Mouse (Mus musculus): ENCODE measurements around the gene Cryba2. TPM values are rescaled to one million over a fixed set of nuclear protein-coding genes. Genes with fewer than 3 reads are reported as not detected.
A peak's percentile ranks its signal among the peaks of the same experiment; 100 is the strongest.

The Cryba2 gene
- 1.8 and 2.9 TPM in 2 replicates for polyA plus RNA-seq (2015; fragmentation: Nextera tagmentation; extraction: Ambion mirVana)

DNA sequence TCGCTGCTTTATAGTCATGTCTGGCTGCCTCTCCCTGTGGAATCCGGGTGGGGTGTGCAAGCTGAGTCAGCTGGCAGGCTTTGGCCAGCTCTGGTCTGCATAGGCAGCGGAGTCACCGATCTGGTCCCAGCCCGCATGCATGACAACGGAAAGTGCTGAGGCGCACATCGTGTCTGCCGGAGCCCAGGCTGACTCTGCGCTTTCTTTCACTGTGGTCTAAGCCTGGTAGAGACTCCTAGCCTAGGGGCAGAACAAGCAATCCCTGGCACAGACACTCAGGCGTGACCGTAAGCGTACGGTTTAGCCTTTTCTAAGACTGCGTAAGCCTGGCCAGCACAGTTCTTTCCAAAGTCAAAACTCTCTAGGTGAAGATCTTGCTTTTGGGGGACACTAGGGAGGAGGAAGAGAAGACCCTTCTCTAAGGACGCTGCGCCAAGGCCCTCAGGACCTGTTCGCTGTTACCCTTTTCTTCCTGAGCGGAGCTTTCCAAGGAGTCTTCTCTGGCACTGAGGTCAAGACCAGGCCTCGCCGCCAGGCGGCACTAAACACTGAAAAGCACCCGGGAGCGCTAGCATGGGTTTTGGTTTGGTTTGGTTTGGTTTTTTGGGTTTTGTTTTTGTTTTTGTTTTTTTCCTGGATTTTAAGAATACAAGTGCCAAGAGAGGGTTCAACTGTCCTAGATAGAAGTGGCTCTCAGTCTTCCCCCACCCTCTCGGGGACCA, at the start of gene Cryba2:
Gene Cryba2, minus strand, starts transcription at position 10 of the 722 bp plus-strand sequence.
- H3K4me3 ChIP-seq = peak within 1 kb of the TSS; percentile 31
- H3K27ac ChIP-seq (replicated peaks) = no peak within 1 kb of the TSS
- H3K9ac ChIP-seq = peak within 1 kb of the TSS; percentile 21
- peaks cover 87% of the 10 kb centered on the region for H3K27me3 ChIP-seq
- peaks cover 19% of the 10 kb centered on the region for H3K4me1 ChIP-seq (replicated peaks)
- peak within 1 kb of the TSS; percentile 55 for H3K4me2 ChIP-seq
- ATAC-seq (ENCODE audit: low FRiP score, low read depth) = peak; percentile 54
- 2% methylated on average over 25 of the region's 25 CpGs for WGBS
- H3K9me3 ChIP-seq = no peaks in the 10 kb centered on the region
- H3K36me3 ChIP-seq = no peaks in the 10 kb centered on the region

DNA sequence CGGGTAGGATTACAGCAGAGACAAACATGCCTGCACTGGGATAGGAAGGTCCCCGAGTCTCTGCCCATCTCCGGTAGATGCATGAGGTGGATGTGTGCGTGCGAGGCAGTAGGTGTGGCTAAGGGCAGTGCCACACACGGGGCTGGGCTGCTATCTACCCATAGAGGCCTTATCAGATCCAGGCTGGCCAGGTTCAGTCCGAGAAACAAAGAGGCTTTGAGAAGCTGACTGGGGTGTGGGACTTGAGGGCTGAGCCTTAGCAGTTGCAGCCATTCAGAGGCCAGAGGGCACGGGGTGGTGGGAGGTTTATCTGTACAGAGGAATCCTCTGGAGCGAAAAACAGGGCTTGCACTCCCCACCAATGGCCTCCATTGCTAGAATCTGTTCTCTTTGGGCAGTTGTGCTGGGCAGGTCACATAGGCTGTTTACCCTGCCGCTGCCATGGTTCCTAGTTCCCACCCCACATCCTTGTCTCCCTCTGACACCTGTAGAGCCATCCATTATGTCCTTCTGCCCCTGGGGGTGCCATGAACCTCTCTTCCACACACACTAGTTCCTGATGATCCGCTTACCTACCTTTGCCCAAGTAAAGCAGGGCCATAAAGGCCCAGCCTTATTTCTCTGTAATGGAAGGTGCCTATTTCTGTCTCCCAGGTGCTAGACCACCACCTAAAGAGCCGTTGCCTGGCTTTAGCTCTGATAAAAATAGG, 48.9 kb upstream of the Cryba2 start:
- Histone ChIP-seq H3K9me3 (no peaks in the 10 kb centered on the region), H3K27me3 (peaks cover 59% of the 10 kb centered on the region), H3K27ac (replicated peaks) (no peak overlapping the region), H3K9ac (no peak overlapping the region), H3K4me2 (no peak overlapping the region), H3K4me3 (no peak overlapping the region), H3K36me3 (no peaks in the 10 kb centered on the region), H3K4me1 (replicated peaks) (no peaks in the 10 kb centered on the region)
- WGBS = 60% methylated on average over 12 of the region's 12 CpGs
- ATAC-seq (ENCODE audit: low FRiP score, low read depth) = no peak

DNA sequence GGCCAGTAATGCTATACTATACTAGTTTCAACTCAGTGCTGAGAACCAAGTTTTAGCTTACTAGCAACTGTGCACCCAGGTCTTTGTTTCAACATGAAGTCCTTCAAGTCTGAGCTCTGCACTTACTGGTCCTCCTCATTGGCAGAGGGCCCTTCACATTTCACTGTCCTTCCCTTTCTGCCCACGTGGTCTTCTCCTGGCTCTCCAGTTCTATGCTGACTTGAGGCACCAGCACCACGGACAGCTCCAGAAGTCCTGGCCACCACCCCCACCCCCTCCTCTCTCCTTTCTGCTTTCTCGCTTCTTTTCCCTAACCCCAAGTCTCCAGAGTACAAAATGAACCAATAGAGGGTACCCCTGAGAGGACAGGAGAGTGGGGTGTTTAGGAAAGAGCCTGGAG, 46.8 kb upstream of the Cryba2 start:
- ATAC-seq (ENCODE audit: low FRiP score, low read depth) = no peak
- H3K4me3 ChIP-seq = no peak overlapping the region
- H3K4me2 ChIP-seq = no peak overlapping the region
- no peaks in the 10 kb centered on the region for H3K9me3 ChIP-seq
- H3K9ac ChIP-seq = no peak overlapping the region
- peaks cover 40% of the 10 kb centered on the region for H3K27me3 ChIP-seq
- no peak overlapping the region for H3K27ac ChIP-seq (replicated peaks)
- H3K4me1 ChIP-seq (replicated peaks) = no peaks in the 10 kb centered on the region
- 12% methylated on average over 3 of the region's 3 CpGs for WGBS
- no peaks in the 10 kb centered on the region for H3K36me3 ChIP-seq

DNA sequence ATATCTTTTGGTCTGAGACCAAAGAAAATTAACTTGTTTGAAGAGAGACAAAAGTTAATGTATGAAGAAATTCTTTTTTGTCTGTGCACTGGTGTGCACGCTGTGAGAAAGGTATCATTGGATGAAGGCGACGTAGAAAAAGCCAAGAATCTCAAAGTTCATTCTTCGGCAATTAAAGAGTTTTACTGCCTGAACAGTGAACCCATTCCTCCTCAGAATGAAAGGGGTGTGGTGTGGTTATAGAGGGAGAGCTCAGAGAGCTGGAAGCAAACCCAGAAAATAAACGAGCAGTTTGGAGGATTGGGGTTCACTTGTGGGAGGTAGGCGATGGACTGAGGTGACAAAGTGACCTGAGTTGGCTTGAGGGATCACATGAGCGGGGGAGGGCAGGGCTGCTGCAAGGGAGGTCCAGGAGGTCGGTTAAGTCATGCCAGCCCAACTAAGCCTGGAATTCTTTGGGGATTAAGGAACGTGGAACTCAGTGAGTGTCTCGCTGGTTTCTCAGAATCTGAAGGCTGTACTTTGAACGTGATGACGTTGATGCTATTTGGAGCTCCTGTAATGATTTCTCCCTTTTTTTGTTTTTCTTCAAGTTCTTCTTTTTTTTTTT, 43.4 kb upstream of the Cryba2 start:
- H3K36me3 ChIP-seq = no peaks in the 10 kb centered on the region
- no peaks in the 10 kb centered on the region for H3K9me3 ChIP-seq
- no peak overlapping the region for H3K4me2 ChIP-seq
- H3K27ac ChIP-seq (replicated peaks) = no peak overlapping the region
- H3K4me1 ChIP-seq (replicated peaks) = no peaks in the 10 kb centered on the region
- no peak for ATAC-seq (ENCODE audit: low FRiP score, low read depth)
- H3K27me3 ChIP-seq = peaks cover 41% of the 10 kb centered on the region
- no peak overlapping the region for H3K4me3 ChIP-seq
- H3K9ac ChIP-seq = no peak overlapping the region
- WGBS = 50% methylated on average over 12 of the region's 12 CpGs

DNA sequence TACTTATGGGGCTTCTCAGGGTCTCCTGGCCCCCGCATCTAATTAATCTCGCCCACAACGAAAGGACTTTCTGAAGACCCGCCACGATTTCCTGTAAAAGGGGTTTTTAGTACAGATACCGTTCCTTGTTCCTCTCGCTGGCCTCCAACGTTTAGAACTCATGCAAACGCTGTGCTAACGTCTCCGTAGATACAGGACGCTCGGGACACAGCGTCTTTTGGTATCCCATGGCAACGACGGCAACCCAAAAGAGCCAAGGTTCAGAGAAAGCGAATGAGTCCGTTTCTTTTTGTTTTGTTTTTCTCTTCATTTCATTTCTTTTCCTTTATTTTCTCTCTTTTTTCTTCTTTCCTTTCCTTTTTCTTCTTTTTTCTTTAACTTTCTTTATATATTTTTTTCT, 42.5 kb upstream of the Cryba2 start, which contains the start of gene Cfap65:
Gene Cfap65, minus strand, starts transcription at position 198 of the 400 bp plus-strand sequence.
- no peaks in the 10 kb centered on the region for H3K4me1 ChIP-seq (replicated peaks)
- ATAC-seq (ENCODE audit: low FRiP score, low read depth) = peak; percentile 83; the same call in 1 of the 2 replicates
- peak within 1 kb of the TSS; percentile 71 for H3K4me2 ChIP-seq
- H3K4me3 ChIP-seq = peak within 1 kb of the TSS; percentile 49
- no peaks in the 10 kb centered on the region for H3K36me3 ChIP-seq
- peak within 1 kb of the TSS; percentile 37; the same call in 1 of the 2 replicates for H3K9ac ChIP-seq
- under 1% methylated on average over 18 of the region's 18 CpGs for WGBS
- H3K27ac ChIP-seq (replicated peaks) = no peak within 1 kb of the TSS
- no peaks in the 10 kb centered on the region for H3K9me3 ChIP-seq
- peaks cover 36% of the 10 kb centered on the region for H3K27me3 ChIP-seq

DNA sequence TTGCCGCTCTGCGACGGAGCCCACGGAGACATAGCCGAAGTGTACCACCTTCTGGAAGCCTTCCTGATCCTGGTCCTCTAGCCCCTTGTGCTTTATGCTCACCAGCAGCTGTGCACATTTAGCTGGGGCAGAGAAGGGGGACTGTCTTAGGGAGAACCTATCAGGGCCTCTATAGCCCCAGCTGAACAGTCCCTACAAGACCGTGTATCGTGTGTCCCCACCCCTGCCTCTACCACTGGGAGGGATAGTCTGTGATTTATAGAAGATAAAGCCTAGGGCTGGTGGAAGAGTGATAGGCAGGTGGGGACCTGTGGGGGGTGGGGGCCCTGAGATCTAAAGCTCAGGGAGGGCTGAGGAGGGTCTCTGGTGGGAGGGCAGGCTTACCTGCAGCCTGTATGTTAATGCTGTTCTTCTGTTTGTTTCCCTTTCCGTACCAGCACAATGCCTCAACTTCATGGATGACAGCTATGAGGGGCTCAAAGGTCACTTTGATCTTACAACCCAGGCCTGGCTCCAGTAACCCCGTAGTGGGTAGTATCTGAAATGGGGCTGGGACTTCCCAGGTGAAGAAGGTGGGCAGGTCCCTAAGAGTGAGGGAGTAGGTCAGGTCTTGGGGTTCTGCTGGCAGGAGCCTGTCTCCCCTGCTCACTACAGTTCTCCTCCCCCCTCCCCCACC, 34.8 kb upstream of the Cryba2 start:
- Histone ChIP-seq H3K27me3 (peaks cover 22% of the 10 kb centered on the region), H3K4me1 (replicated peaks) (no peaks in the 10 kb centered on the region), H3K9me3 (no peaks in the 10 kb centered on the region), H3K9ac (no peak overlapping the region), H3K4me2 (no peak overlapping the region), H3K36me3 (no peaks in the 10 kb centered on the region), H3K27ac (replicated peaks) (no peak overlapping the region), H3K4me3 (no peak overlapping the region)
- ATAC-seq (ENCODE audit: low FRiP score, low read depth) = no peak
- 86% methylated on average over 9 of the region's 9 CpGs for WGBS

DNA sequence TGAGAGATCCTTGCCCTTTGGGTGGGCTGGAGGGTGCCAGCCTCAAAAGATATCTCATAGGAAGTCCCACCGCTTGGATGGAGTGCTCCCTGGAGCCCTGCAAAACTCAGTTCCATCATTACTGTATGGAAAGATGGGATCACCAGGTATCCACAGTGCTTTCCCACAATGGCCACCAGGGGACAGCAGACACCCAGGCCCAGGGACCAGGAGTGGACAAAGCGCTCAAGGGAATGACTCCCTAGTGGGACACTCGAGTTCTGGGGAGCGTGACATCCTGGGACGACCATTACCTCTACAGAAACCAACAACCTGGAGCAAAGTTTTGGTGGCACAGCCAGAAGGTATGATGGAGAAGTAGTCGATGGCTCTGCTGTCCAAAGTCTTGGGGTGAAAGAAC, 33.8 kb upstream of the Cryba2 start:
- Histone ChIP-seq H3K36me3 (no peaks in the 10 kb centered on the region), H3K27ac (replicated peaks) (no peak overlapping the region), H3K4me2 (no peak overlapping the region), H3K4me3 (no peak overlapping the region), H3K27me3 (peaks cover 17% of the 10 kb centered on the region; the same call in 1 of the 2 replicates), H3K4me1 (replicated peaks) (no peaks in the 10 kb centered on the region), H3K9ac (no peak overlapping the region), H3K9me3 (no peaks in the 10 kb centered on the region)
- WGBS = 35% methylated on average over 6 of the region's 6 CpGs
- ATAC-seq (ENCODE audit: low FRiP score, low read depth) = no peak

DNA sequence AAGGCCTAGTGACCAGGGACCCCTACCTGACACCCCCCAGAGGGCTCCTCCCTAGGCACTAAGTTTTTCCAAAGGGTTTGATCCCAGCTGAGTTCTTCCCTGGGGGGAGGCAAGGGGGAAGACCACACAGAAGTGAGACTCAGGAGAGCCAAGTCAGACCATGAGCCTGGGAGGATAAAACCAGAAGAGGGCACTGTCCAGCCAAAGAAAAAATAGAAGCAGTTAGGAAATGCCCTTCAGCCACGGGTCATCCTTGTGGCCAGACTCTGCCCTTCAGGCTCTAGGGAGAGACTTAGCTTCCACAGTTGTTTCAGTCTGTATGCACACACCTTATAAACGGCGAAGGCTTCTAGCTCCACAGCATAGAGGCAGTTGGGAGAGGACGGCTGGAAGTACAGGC, 31.5 kb upstream of the Cryba2 start:
- Histone ChIP-seq H3K4me2 (no peak overlapping the region), H3K9ac (no peak overlapping the region), H3K27me3 (peaks cover 10% of the 10 kb centered on the region; the same call in 1 of the 2 replicates), H3K27ac (replicated peaks) (no peak overlapping the region), H3K9me3 (no peaks in the 10 kb centered on the region), H3K4me1 (replicated peaks) (no peaks in the 10 kb centered on the region), H3K36me3 (no peaks in the 10 kb centered on the region), H3K4me3 (no peak overlapping the region)
- ATAC-seq (ENCODE audit: low FRiP score, low read depth) = no peak
- 68% methylated on average over 4 of the region's 4 CpGs for WGBS

DNA sequence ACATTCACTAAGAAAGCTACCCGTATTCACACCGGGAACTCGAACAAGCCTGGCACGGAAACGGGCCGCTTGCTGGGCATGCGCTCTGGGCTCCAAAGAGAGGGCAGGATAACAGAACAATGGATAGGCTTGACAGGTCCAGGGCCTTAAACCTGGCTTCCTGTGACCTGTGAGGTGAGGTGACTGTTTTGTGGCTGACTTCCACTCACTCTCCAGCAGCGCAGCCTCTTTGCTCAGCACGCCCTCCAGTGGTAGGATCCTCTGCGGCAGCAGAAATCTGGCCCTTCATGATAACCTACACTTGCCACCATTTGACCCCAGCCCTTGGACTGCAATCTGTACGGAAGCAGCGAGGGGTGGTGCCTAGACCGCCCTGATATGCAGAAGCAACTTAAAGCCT, 22.8 kb upstream of the Cryba2 start:
- Histone ChIP-seq H3K27ac (replicated peaks) (no peak overlapping the region), H3K9ac (no peak overlapping the region), H3K36me3 (no peaks in the 10 kb centered on the region), H3K27me3 (peaks cover 4% of the 10 kb centered on the region; the same call in 1 of the 2 replicates), H3K4me3 (no peak overlapping the region), H3K4me1 (replicated peaks) (no peaks in the 10 kb centered on the region), H3K4me2 (no peak overlapping the region; the same call in 1 of the 2 replicates), H3K9me3 (no peaks in the 10 kb centered on the region)
- no peak for ATAC-seq (ENCODE audit: low FRiP score, low read depth)
- WGBS = 23% methylated on average over 13 of the region's 13 CpGs

DNA sequence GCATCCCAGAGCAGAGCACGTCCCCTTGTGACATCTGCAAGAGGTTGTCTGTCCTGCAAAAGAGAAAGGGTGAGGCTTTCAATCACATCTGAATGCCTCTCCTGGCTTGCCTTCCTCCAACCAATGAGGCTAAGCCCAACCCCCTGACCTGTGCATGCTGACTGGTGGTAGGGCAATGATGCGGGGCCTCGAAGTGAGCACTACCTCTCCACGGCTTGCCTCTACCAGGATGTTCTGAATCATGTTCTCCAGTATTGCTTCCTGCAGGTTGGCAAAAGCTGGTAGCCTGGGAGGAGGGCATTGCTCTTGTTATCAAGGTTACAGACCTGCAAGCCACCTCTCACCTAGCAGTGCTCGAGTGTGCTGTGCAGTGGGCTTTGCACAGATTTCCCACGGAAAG, 9.2 kb upstream of the Cryba2 start:
- Histone ChIP-seq H3K36me3 (no peaks in the 10 kb centered on the region), H3K4me2 (no peak overlapping the region), H3K4me1 (replicated peaks) (peaks cover 10% of the 10 kb centered on the region), H3K27ac (replicated peaks) (no peak overlapping the region), H3K9ac (no peak overlapping the region), H3K27me3 (peaks cover 72% of the 10 kb centered on the region), H3K9me3 (no peaks in the 10 kb centered on the region), H3K4me3 (no peak overlapping the region)
- WGBS = 27% methylated on average over 6 of the region's 6 CpGs
- no peak for ATAC-seq (ENCODE audit: low FRiP score, low read depth)

DNA sequence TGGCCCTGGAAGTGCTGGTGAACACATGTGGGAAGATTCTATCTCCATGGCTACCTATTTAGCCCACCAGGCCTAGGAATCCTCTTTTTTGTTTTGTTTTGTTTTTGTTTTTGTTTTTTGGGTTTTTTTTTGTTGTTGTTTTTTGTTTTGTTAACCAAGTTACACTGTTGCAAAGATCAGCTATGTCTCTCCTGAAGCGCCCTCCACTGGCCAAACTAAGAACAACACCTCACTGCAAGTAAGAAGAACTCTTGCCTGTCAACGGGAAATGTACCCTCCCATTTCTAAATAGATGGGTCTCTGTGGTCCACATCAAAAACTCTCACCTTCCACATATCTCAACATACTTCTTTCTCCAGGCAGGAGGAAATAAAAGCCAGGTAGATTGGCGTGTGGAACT, 8.7 kb upstream of the Cryba2 start:
- H3K27me3 ChIP-seq = peaks cover 76% of the 10 kb centered on the region

More for the DNA sequence above, 8.7 kb upstream of the Cryba2 start:
- Histone ChIP-seq H3K9me3 (no peaks in the 10 kb centered on the region), H3K4me2 (no peak overlapping the region), H3K4me1 (replicated peaks) (peaks cover 10% of the 10 kb centered on the region), H3K36me3 (no peaks in the 10 kb centered on the region), H3K4me3 (no peak overlapping the region), H3K9ac (no peak overlapping the region), H3K27ac (replicated peaks) (no peak overlapping the region)
- 3% methylated on average over 3 of the region's 3 CpGs for WGBS
- no peak for ATAC-seq (ENCODE audit: low FRiP score, low read depth)

Measured in hindbrain, embryonic 15.5 days (tissue).